Mouse (Mus musculus) lung, embryonic 14.5 days (tissue): ENCODE measurements around the gene Chchd6. TPM values are rescaled to one million over a fixed set of nuclear protein-coding genes. Genes with fewer than 3 reads are reported as not detected.

ENCODE experiments used
- ATAC-seq: fragments of 200-750 bp; cut with Nextera tagmentation; 2 replicates; pipeline ENCODE4 v1.8.0; 2017; ENCODE audit warnings: mild to moderate bottlenecking, moderate TSS enrichment, moderate library complexity; ENCODE audit not compliant: insufficient read depth
- DNase-seq: peaks from one replicate; pipeline ENCODE4 v3.0.0-alpha.2; 2015
- H3K27ac ChIP-seq: fragments of 300-500 bp; sonication (generic); 2 replicates; pipeline ENCODE4 v1.5.1; 2014; ENCODE audit warnings: low read depth, mild to moderate bottlenecking, moderate library complexity
- H3K27me3 ChIP-seq: fragments of 300-500 bp; sonication (generic); 2 replicates; pipeline ENCODE4 v1.6.1; 2014; ENCODE audit warnings: low read length, control low read depth; ENCODE audit not compliant: insufficient read depth
- H3K36me3 ChIP-seq: fragments of 300-500 bp; sonication (generic); 2 replicates; pipeline ENCODE4 v1.6.1; 2014; ENCODE audit warnings: control low read depth; ENCODE audit not compliant: insufficient read depth
- H3K4me1 ChIP-seq: fragments of 300-500 bp; sonication (generic); 2 replicates; pipeline ENCODE4 v1.6.1; 2014; ENCODE audit warnings: antibody characterized with exemption, control low read depth; ENCODE audit not compliant: insufficient read depth
- H3K4me2 ChIP-seq: fragments of 300-500 bp; sonication (generic); 2 replicates; pipeline ENCODE4 v1.6.1; 2014; ENCODE audit warnings: mild to moderate bottlenecking
- H3K4me3 ChIP-seq: fragments of 300-500 bp; sonication (generic); 2 replicates; pipeline ENCODE4 v1.5.1; 2014; ENCODE audit warnings: low read depth, low read length
- H3K9ac ChIP-seq: fragments of 300-500 bp; sonication (generic); 2 replicates; pipeline ENCODE4 v1.6.1; 2014
- H3K9me3 ChIP-seq: fragments of 300-500 bp; sonication (generic); 2 replicates; pipeline ENCODE4 v1.6.1; 2016; ENCODE audit warnings: low read depth, low read length, control low read depth
- CTCF ChIP-seq: IDR thresholded peaks from 2 replicates; pipeline ENCODE4 v1.5.1; 2016; ENCODE audit warnings: antibody characterized with exemption, low read depth
- WGBS: fragments of 180-500 bp; shearing (Covaris S2); extraction: QIAGEN DNeasy Blood & Tissue Kit; methylation state at CpG from one replicate; pipeline ENCODE4 v1.1.7; 2014; 5-methylcytosine and 5-hydroxymethylcytosine counted together
- polyA plus RNA-seq: library from polyadenylated mRNA; unstranded; fragments of >200 nt; fragmentation: Nextera tagmentation; extraction: Ambion mirVana; gene quantifications from 2 replicates; pipeline ENCODE4 v1.2.1, GENCODE M21; 2014

Chchd6 gene
- polyA plus RNA-seq, 1 experiment from 2014 or later = 69.3 TPM

DNA sequence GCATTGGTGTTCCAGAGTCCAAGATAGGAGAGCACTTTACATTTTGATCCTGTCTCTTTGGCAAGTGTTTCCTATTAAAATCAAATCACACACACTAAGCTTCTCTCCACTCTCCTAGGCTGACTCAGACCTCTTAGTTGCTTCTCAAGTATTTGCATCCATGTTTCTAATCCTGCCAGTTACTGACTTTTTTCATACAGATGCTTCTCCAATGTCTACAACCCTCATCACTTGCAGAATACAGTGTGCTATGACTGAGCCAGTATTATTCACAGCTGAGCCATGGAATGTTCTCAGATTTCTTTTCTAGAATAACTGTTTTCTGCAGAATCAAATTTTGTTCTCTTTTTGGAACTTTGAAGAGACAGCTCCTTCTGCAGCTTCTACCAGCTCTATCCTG is 85.3 kb downstream of the Chchd6 start:
- Histone ChIP-seq H3K9ac (no peak overlapping the region), H3K27ac (no peak overlapping the region), H3K27me3 (no peaks in the 10 kb centered on the region), H3K9me3 (no peaks in the 10 kb centered on the region), H3K4me1 (no peaks in the 10 kb centered on the region), H3K36me3 (no peaks in the 10 kb centered on the region), H3K4me3 (no peak overlapping the region), H3K4me2 (no peak overlapping the region)
- DNase-seq = no peak
- no peak for TF ChIP-seq CTCF
- no peak for ATAC-seq

DNA sequence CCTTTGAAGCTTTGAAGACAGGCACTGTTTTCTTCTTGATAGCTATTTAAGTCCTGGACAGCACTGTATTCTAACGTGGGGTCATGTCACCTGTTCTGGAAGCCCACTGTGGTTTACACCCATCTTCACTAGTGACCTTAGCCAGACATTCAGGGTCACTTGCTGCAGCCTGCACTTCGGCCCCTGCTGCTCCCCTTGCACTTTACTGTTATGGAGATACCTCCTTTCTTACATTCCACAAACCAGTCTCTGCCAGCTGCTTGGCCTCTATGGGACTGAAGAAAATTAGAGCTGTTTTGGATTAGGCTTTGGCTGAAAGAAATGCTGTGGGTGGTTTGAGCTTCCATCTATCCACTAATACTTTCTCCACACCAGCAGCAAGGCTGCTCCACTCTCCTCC is 86.7 kb downstream of the Chchd6 start:
- H3K9me3 ChIP-seq = no peaks in the 10 kb centered on the region
- H3K9ac ChIP-seq = no peak overlapping the region
- no peak for ATAC-seq
- TF ChIP-seq CTCF = no peak
- H3K4me1 ChIP-seq = no peaks in the 10 kb centered on the region
- no peak overlapping the region for H3K4me2 ChIP-seq
- H3K36me3 ChIP-seq = no peaks in the 10 kb centered on the region
- DNase-seq = no peak
- H3K4me3 ChIP-seq = no peak overlapping the region
- 59% methylated on average over 2 of the region's 2 CpGs for WGBS
- H3K27me3 ChIP-seq = no peaks in the 10 kb centered on the region
- H3K27ac ChIP-seq = no peak overlapping the region

DNA sequence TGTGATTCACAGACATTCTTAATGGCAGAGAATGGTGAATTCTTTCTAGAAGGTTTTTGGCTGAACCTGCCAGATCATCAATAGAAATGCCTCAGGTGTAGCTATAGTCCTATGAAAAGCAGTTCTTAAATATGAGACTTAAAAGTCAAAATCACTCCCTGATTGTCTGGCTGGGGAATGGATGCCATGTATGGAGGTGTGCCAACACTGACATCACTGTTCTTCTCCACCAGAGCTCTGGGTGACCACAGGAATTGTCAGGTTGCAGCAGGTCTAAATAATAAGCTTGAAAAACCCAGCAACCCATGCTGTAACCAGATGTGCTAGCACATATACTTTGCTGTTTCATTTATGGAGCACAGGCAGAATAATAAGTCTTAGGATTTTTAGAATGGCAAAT is 87.2 kb downstream of the Chchd6 start:
- H3K9ac ChIP-seq = no peak overlapping the region
- no peak overlapping the region for H3K27ac ChIP-seq
- no peak overlapping the region for H3K4me3 ChIP-seq
- H3K27me3 ChIP-seq = no peaks in the 10 kb centered on the region
- no peaks in the 10 kb centered on the region for H3K9me3 ChIP-seq
- no peak overlapping the region for H3K4me2 ChIP-seq
- H3K36me3 ChIP-seq = no peaks in the 10 kb centered on the region
- ATAC-seq = no peak
- DNase-seq = no peak
- no peaks in the 10 kb centered on the region for H3K4me1 ChIP-seq
- TF ChIP-seq CTCF = no peak

DNA sequence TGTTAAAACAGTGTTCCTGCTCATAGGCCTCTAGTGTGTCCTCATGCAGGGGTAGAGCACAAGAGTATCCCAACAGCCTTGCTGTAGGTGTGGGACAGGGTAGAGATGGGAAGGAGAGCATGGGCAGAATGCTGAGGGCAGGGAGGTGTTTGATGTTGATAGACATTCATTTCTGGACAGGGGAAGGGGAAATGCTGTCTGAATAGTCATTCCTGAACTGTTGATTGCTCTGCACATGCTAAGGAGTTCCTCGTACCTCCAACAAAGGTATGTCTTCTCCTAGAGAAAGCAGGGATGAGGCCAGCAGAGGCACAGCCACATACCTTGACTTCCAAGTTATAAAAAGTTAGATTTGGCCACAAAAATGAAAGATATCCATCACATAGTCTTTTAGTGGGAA is 95.5 kb downstream of the Chchd6 start:
- 77% methylated on average over 1 of the region's 1 CpGs for WGBS
- ATAC-seq (no peak), DNase-seq (no peak)
- no peak overlapping the region for H3K4me2 ChIP-seq
- no peak for TF ChIP-seq CTCF
- H3K27me3 ChIP-seq = no peaks in the 10 kb centered on the region
- no peak overlapping the region for H3K27ac ChIP-seq
- no peaks in the 10 kb centered on the region for H3K9me3 ChIP-seq
- H3K4me1 ChIP-seq = no peaks in the 10 kb centered on the region
- no peaks in the 10 kb centered on the region for H3K36me3 ChIP-seq
- H3K4me3 ChIP-seq = no peak overlapping the region
- no peak overlapping the region for H3K9ac ChIP-seq

DNA sequence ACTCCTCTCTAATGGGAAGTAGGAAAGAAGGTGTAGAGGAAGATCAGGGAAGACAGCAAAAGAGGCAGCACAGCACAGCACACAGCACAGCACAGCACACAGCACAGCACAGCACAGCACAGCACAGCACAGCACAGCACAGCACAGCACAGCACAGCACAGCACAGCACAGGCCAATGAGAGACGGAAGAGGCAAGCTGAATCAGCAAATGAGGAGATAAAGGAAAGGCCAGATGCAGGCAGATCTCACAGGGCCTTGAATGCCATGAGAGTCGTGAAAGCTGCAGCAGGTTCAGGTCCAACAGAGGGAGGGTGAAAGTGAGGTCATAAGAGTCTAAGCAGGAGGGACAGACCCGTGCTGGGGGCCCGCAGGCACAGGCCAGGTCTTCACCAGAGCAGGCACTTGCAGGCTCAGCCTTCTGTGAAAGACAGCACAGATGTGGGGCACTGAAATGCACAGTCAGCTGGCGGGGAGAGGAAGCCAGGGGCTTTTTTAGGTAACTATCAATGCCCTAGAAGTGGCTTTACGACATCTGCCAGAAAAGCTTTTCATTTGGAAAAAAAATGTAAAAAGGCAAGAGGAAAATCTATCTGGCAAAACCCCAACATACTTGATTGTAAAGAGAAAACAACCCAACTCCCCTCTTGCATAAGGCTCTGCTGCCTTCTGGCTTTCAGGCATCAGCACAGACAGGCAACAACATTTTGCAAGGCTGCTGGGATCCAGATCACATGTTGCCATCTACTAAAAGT is 96.5 kb downstream of the Chchd6 start:
- no peaks in the 10 kb centered on the region for H3K27me3 ChIP-seq
- no peak overlapping the region for H3K4me2 ChIP-seq
- H3K4me1 ChIP-seq = no peaks in the 10 kb centered on the region
- DNase-seq = peak; percentile 55
- H3K9ac ChIP-seq = no peak overlapping the region
- no peak for ATAC-seq
- WGBS = 41% methylated on average over 6 of the region's 6 CpGs
- no peak for TF ChIP-seq CTCF
- no peak overlapping the region for H3K4me3 ChIP-seq
- no peaks in the 10 kb centered on the region for H3K36me3 ChIP-seq
- H3K9me3 ChIP-seq = no peaks in the 10 kb centered on the region
- H3K27ac ChIP-seq = no peak overlapping the region

DNA sequence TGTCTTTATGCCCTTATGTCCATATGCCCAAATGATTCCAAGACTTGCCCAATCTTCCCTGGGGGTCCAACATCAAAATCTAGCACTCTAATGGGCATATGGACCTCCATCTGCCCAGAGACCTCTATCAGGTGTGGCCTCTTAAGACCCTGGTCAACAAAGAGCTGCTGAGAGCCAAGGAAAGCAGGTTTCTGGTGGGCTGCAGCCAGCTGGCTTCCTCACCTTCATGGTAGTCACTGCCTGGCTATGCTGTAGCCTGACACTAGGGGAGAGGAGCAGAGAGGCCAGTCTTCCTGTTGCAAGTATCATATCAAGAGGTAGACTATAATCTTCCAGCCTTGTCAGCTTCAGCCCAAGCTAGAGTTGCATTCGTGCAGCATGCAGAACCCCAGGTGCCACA is 98.5 kb downstream of the Chchd6 start:
- H3K4me3 ChIP-seq = no peak overlapping the region
- 88% methylated on average over 1 of the region's 1 CpGs for WGBS
- DNase-seq (no peak), ATAC-seq (no peak)
- H3K9me3 ChIP-seq = no peaks in the 10 kb centered on the region
- no peak for TF ChIP-seq CTCF
- H3K4me1 ChIP-seq = no peaks in the 10 kb centered on the region
- H3K36me3 ChIP-seq = no peaks in the 10 kb centered on the region
- no peak overlapping the region for H3K27ac ChIP-seq
- H3K27me3 ChIP-seq = no peaks in the 10 kb centered on the region
- no peak overlapping the region for H3K4me2 ChIP-seq
- H3K9ac ChIP-seq = no peak overlapping the region

DNA sequence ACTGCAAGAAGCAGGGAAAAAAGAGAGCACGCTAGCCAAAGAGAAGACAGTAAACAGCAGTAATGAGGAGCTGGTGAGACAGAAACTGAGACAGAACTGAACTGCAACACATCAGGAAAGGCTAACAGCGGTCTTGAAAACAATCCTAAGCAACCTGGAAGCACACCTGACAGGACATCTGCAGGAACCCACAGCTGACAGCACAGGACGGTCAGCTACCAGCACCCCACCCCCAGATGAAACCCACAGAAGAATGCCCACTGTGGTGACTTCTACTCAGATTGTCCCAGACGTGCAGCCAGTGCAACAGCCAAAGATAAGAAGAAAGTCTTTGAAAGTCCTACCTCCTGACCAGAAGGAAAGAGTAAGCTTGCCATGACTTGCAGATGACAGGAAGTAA is 103.1 kb downstream of the Chchd6 start:
- H3K9me3 ChIP-seq = no peaks in the 10 kb centered on the region
- no peaks in the 10 kb centered on the region for H3K4me1 ChIP-seq
- no peak for DNase-seq
- H3K36me3 ChIP-seq = no peaks in the 10 kb centered on the region
- ATAC-seq = no peak
- no peaks in the 10 kb centered on the region for H3K27me3 ChIP-seq
- WGBS = 65% methylated on average over 4 of the region's 4 CpGs
- H3K9ac ChIP-seq = no peak overlapping the region
- no peak overlapping the region for H3K4me3 ChIP-seq
- no peak overlapping the region for H3K27ac ChIP-seq
- TF ChIP-seq CTCF = no peak
- H3K4me2 ChIP-seq = no peak overlapping the region

DNA sequence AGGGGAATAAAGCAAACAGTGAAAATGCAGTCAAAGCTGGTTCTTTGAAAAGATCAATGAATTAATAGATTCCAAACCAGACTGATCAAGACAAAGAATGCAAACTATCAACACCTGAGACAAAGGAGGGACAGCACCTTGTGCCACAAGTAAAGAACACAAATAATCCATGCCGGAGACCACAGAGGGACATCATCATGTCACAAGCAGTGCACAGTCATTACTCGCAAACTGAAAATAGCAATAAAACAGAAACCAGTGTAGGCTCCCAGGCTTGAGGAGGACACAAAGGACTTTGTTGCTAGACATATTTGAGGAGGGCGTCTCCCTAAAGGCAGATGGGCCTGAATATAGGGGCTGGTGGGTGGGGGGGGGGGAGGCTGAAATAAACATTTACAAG is 105.1 kb downstream of the Chchd6 start:
- 82% methylated on average over 3 of the region's 3 CpGs for WGBS
- Histone ChIP-seq H3K4me3 (no peak overlapping the region), H3K9me3 (no peaks in the 10 kb centered on the region), H3K9ac (no peak overlapping the region), H3K4me2 (no peak overlapping the region), H3K4me1 (no peaks in the 10 kb centered on the region), H3K27ac (no peak overlapping the region), H3K27me3 (no peaks in the 10 kb centered on the region), H3K36me3 (no peaks in the 10 kb centered on the region)
- TF ChIP-seq CTCF = no peak
- no peak for DNase-seq
- ATAC-seq = no peak
